Mouse (Mus musculus): ENCODE measurements at regions not wholly inside any gene's neighbourhood (a gene's known extent, or its start where the extent isn't known, plus 50 kb on each side); places are given as distances from the start of the nearest gene placed in this dataset.

GRCm38 (mm10) chr14:114808621-114809020, 283.4 kb upstream of the Gpc5 start:
- DNase-seq (ENCODE audit: low read depth): no peak

GRCm38 (mm10) chr14:114820677-114821076, 271.3 kb upstream of the Gpc5 start:
- DNase-seq (ENCODE audit: low read depth): no peak

DNA sequence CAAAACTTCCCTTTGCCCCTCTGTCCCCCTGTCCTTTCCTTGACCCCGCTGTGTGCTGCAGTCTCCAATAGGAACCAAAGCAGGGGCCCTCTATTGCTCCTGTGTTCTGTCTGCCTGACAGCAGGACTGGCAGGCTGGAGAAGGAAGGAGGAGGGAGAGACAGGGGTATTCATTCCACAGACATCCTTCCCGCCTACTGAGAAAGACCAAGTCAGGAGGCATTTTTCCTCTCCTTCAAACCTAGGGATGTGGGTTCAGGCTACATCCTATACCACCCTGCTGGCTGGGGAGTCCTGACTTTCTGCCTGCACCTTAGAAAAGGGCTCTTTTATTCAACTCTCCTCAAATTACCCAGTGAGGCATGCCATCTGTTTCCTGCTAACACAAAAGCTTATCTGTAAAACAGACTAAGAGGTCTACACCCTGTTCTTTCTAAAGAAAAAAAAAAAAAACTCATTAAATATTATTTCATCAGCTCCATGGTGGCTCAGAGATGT, 270.9 kb upstream of the Gpc5 start:
- no peak for DNase-seq (ENCODE audit: low read depth)

GRCm38 (mm10) chr14:114821672-114822071, 270.3 kb upstream of the Gpc5 start:
- DNase-seq (ENCODE audit: low read depth): no peak

GRCm38 (mm10) chr14:114826662-114827321, 265.2 kb upstream of the Gpc5 start:
- DNase-seq (ENCODE audit: low read depth): no peak

DNA sequence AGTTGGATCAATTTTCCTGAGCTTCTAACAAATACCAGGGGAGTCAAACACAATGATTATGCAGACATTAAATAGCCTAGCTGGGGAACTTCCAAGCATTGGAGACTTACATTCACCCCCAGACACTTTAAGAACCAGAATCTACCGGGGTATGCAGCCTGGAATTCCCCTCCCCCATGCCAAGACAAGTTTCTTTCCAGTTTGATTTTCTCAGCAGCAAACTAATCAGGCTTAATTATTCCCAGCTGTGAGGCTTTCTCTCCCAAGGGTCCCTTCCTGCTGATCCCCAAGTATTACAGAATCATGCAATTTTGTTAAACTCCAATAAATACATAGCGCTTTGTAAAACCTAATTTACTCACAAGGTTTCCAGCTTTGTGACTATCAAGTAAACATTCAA, 262.7 kb upstream of the Gpc5 start:
- no peak for DNase-seq (ENCODE audit: low read depth)

DNA sequence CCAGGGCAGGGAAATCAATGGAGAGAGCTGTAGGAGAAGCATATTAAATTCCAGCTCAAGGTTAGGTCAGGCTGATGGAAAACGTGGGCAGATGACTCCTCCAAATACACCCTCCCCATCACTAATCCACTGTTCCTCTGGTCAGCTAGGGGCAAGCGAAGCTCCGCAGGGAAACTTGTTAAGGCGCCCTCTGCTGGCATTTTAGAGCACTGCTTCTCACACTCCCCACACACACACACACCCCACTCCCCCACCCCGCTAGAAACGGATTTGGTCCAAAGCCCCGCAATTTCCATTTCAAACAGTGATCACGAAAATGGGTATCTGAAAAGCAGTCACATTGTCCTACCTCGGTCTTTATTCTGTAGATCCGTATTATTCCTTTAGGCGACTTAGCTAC, 259.0 kb upstream of the Gpc5 start:
- no peak for DNase-seq (ENCODE audit: low read depth)

GRCm38 (mm10) chr14:114836723-114837349, 255.2 kb upstream of the Gpc5 start:
- no peak for DNase-seq (ENCODE audit: low read depth)

- DNase-seq (ENCODE audit: low read depth): no peak
These were observed 254.3 kb upstream of the Gpc5 start for GRCm38 (mm10) chr14:114837652-114838276.

- no peak for DNase-seq (ENCODE audit: low read depth)
These were observed 252.6 kb upstream of the Gpc5 start for GRCm38 (mm10) chr14:114839340-114839903.

DNA sequence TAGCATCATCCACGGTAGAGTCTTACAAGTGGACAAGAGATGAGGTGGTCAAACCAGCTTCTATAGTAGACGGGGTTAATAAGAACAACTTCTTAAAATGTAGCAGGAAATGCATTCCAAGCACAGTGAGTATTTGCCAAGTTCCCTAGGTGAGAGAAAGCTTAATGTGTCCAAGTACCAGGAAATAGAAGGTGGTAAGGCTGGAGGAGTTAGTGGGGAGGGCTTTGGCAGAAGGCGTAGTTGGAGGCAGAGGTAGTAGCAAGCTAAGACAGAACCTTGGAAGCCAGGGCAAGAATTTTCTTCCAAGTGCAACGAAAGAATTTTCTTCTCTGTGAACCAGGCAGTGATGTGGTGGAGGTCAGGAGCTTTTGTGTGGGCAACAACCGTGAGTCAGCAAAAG, 251.2 kb upstream of the Gpc5 start:
- no peak for DNase-seq (ENCODE audit: low read depth)

GRCm38 (mm10) chr14:114841552-114841951, 250.5 kb upstream of the Gpc5 start:
- no peak for DNase-seq (ENCODE audit: low read depth)

DNA sequence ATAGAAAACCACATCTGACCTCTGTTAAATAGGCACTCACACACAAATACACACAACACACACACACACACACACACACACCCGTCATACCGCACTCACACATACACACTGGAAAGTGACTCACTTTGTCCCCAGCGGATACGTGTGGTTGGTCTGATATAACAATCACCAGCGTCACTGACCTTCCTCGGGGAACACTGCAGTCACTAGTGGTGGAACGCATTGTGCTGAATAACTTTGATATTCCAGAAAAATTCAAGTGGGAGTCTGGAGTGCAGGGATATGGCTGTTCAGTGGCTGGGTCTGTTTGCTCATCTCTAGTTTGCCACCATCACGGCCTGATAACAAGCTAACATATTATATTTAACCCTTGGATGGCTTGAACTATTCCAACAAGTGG, 249.7 kb upstream of the Gpc5 start:
- no peak for DNase-seq (ENCODE audit: low read depth)

GRCm38 (mm10) chr14:114843105-114843743, 248.8 kb upstream of the Gpc5 start:
- no peak for DNase-seq (ENCODE audit: low read depth)

GRCm38 (mm10) chr14:114854324-114855054, 237.5 kb upstream of the Gpc5 start:
- peak; percentile 56 for DNase-seq (ENCODE audit: low read depth)

DNA sequence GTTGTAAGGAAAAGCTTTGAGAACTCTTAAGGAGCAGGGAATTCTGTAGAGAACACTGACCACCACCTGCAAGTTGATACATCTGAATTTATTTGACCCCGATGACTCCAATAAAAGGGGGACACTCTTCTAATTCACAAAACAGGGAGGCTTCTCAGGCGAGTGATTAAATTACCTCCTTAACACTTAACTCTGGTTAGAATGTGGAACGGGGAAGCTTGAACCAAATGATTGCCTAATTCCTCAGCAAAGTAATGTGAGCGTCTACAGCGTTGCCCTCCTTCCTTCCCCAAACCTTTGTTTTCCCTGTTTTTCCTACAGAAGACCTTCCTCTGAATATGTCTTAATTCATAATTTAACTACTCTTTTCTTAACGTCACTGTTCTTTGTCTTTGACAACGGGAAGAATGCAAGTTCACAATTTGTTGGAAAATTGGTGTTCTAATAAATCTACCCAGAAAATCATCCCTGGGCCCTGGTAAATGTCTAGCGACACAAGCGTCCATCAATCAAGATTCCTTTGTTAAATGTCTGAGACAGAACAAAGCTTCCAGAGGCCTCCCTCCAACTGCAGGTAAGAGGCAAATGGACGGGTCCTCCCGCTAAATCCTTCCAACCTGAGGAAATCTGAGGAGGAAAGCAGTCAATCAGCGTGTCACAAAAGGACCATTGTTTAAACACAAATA, 236.8 kb upstream of the Gpc5 start:
- DNase-seq (ENCODE audit: low read depth): no peak

DNA sequence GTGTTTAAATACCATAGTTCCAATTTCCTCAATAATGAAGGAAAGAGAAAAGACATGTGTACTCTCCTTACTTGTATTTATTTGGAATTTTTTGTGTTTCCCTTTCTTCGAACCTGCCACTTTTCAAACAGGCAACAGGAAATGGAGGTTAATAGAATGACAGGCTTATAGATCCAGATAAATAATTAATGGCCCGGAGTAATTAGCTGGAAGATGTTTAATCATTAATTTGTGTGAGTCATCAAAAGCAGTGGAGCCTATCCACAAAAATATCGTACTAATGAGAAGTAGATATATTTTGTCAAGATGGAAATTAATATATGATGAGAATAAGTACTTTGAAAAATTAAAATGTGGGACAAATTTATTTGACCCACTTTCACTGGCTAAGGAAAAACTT, 236.3 kb upstream of the Gpc5 start:
- no peak for DNase-seq (ENCODE audit: low read depth)

DNA sequence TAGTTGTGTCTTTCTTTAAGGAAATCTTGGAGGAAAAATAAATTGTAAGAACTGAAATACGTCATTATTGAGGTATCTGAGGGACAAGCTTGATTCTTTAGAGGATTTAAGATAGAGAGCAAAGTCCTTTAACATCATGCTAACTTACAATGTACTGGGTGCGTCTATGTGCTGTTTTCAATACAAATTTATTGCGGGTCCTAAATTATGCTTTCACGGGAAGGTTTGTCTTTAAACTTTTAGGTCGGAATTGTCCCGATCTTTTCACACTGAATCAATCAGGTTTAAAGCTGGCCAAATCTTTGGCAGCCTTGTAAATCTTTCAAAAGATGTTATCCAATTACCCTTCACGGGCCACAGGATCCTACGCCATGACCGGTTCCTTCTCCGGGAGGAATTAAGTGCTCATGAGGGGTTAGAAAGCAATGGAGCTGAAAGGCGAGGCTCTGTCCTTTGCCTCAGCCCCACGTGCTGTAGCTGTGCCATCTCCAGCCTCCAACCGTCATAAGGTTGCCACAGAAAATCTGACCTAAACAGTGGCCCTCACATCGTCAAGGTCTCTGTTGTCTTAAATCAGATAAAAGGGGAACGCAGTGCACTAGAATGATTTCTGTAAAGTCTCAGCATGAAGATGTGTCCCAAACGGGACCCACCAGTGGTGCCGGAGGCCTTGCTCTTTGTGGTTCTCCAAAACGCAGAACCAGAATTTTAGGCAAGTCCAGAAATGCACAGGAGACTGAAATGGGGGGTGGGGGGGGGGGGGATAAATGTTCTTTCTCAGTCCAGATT, 235.6 kb upstream of the Gpc5 start:
- DNase-seq (ENCODE audit: low read depth): no peak

- DNase-seq (ENCODE audit: low read depth): no peak
These were observed 234.8 kb upstream of the Gpc5 start for GRCm38 (mm10) chr14:114857171-114857570.

DNA sequence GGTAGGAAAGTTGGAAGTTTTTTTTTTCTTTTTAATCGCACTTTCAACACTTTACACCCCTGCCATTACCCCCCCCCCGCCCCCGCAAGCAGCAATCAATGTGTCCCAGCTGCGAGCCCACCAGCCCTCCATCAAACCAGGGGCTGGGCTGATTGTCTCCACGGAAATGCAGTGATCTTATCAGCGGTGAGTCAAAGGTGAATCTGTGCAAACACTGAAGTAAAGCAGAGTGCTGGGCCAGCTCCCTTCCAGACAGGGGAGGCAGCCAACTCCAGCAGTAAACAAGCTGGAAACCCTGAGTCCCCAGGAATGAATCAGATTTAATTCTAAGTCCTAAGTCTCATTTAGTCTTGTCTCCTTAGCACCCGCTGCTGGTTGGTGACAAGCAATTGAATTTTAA, 234.3 kb upstream of the Gpc5 start:
- DNase-seq (ENCODE audit: low read depth): no peak
